In the genomic region with DNA sequence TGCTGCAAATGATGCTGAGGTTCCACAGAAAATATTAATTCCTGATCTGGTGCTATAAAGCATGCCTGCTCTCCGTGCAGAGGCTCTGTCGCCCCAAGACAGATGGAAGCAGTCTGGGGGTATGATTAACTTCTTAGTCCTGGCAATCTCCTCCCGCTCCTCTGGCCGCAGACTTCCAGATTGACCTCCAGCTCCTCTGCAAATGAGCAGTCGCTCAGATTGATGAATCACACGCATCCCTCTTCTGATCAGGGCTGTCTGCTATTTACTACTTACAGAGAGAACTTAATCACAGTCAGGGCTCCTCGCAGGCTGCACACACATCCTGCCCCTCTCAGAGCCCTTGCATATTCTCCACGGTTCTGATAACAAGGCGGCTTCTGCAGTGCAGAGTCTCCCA, we compare ENCODE assay signal across 10 mouse cellular contexts.
DNase-seq lines count a peak whose midpoint lies in the region; ATAC-seq lines count a peak whose summit lies in the region.
"Had no signal": no experiment of that assay in that cellular context is flagged by ENCODE, and none has a peak within 500 bp of the region (broad histone marks: within the 10 kb centered on the region; RNA-seq: fewer than 3 reads in every experiment).

No protein-coding gene starts in this region.

- ATAC-seq in limb, embryonic 15.5 days (ENCODE audit: insufficient number of reproducible peaks, low FRiP score, low TSS enrichment, low read depth) = no peak

- DNase-seq in heart, postnatal 14 days = peak; percentile 4 to 22
- no peak for DNase-seq in heart, postnatal 36 days
- DNase-seq in NIH3T3 (ENCODE audit: low read depth) = peak; percentile 87
- peak; percentile 63 for DNase-seq in embryo, embryonic 11 days
- DNase-seq in thymus, adult 18-20 months = no peak
- no peak for DNase-seq in cerebellum, postnatal 25 days
- DNase-seq in frontal cortex, postnatal 10 days (ENCODE audit: low spot score in 2 of 2) = no peak

- intact Hi-C loops in heart, postnatal 14 days (cut with DNase I) = loop anchor here (10.0 kb wide), 1 partner anchor 127 kb away; no protein-coding TSS in a partner anchor
- intact Hi-C loops in heart, postnatal 36 days (cut with DNase I) = no loop called here

- 20% methylated on average over 9 of the region's 9 CpGs for WGBS in limb, embryonic 15.5 days

- H3K4me1 ChIP-seq in limb, embryonic 15.5 days = peaks cover 12% of the 10 kb centered on the region

- no peak overlapping the region for H3K9ac ChIP-seq in limb, embryonic 15.5 days
- H3K9ac ChIP-seq: embryonic facial prominence, embryonic 15.5 days; heart, embryonic 13.5 days had no signal

- peak overlapping the region; percentile 33 for H3K27ac ChIP-seq in limb, embryonic 15.5 days
- H3K27ac ChIP-seq: embryonic facial prominence, embryonic 15.5 days; heart, embryonic 13.5 days had no signal

- H3K9me3 ChIP-seq in limb, embryonic 15.5 days = no peaks in the 10 kb centered on the region
- H3K9me3 ChIP-seq: embryonic facial prominence, embryonic 15.5 days; heart, embryonic 13.5 days had no signal

- H3K36me3 ChIP-seq in limb, embryonic 15.5 days = no peaks in the 10 kb centered on the region
- H3K36me3 ChIP-seq: embryonic facial prominence, embryonic 15.5 days; heart, embryonic 13.5 days had no signal

- no peak overlapping the region for H3K4me2 ChIP-seq in limb, embryonic 15.5 days
- H3K4me2 ChIP-seq: embryonic facial prominence, embryonic 15.5 days; heart, embryonic 13.5 days had no signal

- H3K4me3 ChIP-seq in limb, embryonic 15.5 days = no peak overlapping the region
- H3K4me3 ChIP-seq: embryonic facial prominence, embryonic 15.5 days; heart, embryonic 13.5 days had no signal

- H3K27me3 ChIP-seq in limb, embryonic 15.5 days = no peaks in the 10 kb centered on the region
- H3K27me3 ChIP-seq: embryonic facial prominence, embryonic 15.5 days; heart, embryonic 13.5 days had no signal

Comparison
In these comparisons a context has a peak if more than half of its experiments do, and no peak if none do; other contexts are left out.
1. DNase-seq: peak in heart, postnatal 14 days (2 of 2), NIH3T3 (single experiment) and embryo, embryonic 11 days (single experiment); none in heart, postnatal 36 days (0 of 2), thymus, adult 18-20 months (0 of 2), cerebellum, postnatal 25 days (0 of 2) and frontal cortex, postnatal 10 days (0 of 2).